Mouse (Mus musculus) liver, adult 2 months (tissue): ENCODE measurements around the gene Ndufa7. TPM values are rescaled to one million over a fixed set of nuclear protein-coding genes. Genes with fewer than 3 reads are reported as not detected.

Experiments used
- DNase-seq: peaks from one replicate; pipeline ENCODE4 v3.0.0-alpha.2; 2011; ENCODE audit warnings: low read depth, low spot score; ENCODE audit errors: extremely low read depth
- H3K27ac ChIP-seq: fragments of 200-500 bp; replicated peaks from 2 replicates; pipeline ENCODE4 v1.5.1; 2012; ENCODE audit warnings: low read depth, mild to moderate bottlenecking, control low read depth, inconsistent platforms, low read length; ENCODE audit not compliant: insufficient read depth
- H3K27me3 ChIP-seq: fragments of 200-500 bp; 2 replicates; pipeline ENCODE4 v1.6.1; 2012; ENCODE audit warnings: mild to moderate bottlenecking, moderate library complexity, low read length, inconsistent platforms; ENCODE audit not compliant: control insufficient read depth, insufficient read depth
- H3K36me3 ChIP-seq: fragments of 200-500 bp; 2 replicates; pipeline ENCODE4 v1.6.1; 2012; ENCODE audit warnings: low read length, inconsistent platforms; ENCODE audit not compliant: control insufficient read depth, insufficient read depth
- H3K4me1 ChIP-seq: fragments of 200-500 bp; 2 replicates; pipeline ENCODE4 v1.6.1; 2011; ENCODE audit warnings: low read length; ENCODE audit not compliant: control insufficient read depth, insufficient read depth
- H3K4me3 ChIP-seq: fragments of 200-500 bp; 2 replicates; pipeline ENCODE4 v1.5.1; 2011; ENCODE audit warnings: low read depth, mild to moderate bottlenecking, control low read depth, low read length, moderate library complexity; ENCODE audit not compliant: insufficient read depth
- H3K79me2 ChIP-seq: fragments of 200-500 bp; 2 replicates; pipeline ENCODE4 v1.6.1; 2012; ENCODE audit warnings: inconsistent platforms, mild to moderate bottlenecking, low read length, moderate library complexity; ENCODE audit not compliant: control insufficient read depth, insufficient read depth
- H3K9ac ChIP-seq: fragments of 200-500 bp; 2 replicates; pipeline ENCODE4 v1.6.1; 2012; ENCODE audit warnings: low read depth, mild to moderate bottlenecking, control low read depth, inconsistent platforms, low read length
- CTCF ChIP-seq: fragments of 200-500 bp; IDR thresholded peaks from 2 replicates; pipeline ENCODE4 v1.5.1; 2011; ENCODE audit warnings: low read depth, low read length, control low read depth
- POLR2A ChIP-seq: fragments of 200-500 bp; IDR thresholded peaks from 2 replicates; pipeline ENCODE4 v1.6.1; 2011; ENCODE audit warnings: low read length, control low read depth; ENCODE audit not compliant: insufficient read depth; ENCODE audit errors: extremely low read depth
- WGBS: fragments of 180-500 bp; shearing (Covaris S2); methylation state at CpG from one replicate; pipeline ENCODE4 v1.1.7; 2018; 5-methylcytosine and 5-hydroxymethylcytosine counted together
- polyA plus RNA-seq: library from polyadenylated mRNA; depleted of rRNA; stranded (reverse); fragments of >200 nt; gene quantifications from 2 replicates; pipeline ENCODE4 v1.2.3, GENCODE M21; 2012
- total RNA-seq: library from RNA; depleted of rRNA; stranded (reverse); fragments of >200 nt; gene quantifications from 2 replicates; pipeline ENCODE4 v1.2.3, GENCODE M21; 2014

Gene Ndufa7
- total and polyA plus RNA-seq, 2 experiments = 214 to 372 TPM

DNA sequence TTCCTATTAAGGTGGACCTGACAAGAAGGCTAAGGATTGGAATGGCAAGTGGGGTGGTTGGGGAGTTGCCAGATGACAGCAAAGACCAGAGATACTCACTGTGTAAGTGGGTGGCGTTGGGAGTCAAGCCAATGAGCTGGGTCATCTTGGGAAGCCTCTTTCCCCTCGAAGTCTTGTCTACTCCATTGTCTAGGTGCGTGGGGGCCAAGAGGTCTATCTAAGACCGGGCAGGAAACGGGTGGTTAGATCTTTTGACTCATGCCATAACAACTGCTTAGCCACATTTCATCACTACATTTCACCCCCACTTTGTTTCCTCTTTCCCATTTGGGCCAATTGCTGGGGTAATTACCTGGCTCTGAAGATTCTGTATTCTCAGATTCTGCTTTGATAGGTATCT is 43.9 kb upstream of the Ndufa7 start:
- H3K27me3 ChIP-seq = no peaks in the 10 kb centered on the region
- WGBS = 11% methylated on average over 5 of the region's 5 CpGs
- DNase-seq = peak; percentile 84
- H3K4me3 ChIP-seq = peak overlapping the region; percentile 93
- TF ChIP-seq POLR2A = no peak
- no peak for TF ChIP-seq CTCF
- peaks cover 43% of the 10 kb centered on the region for H3K4me1 ChIP-seq
- peaks cover 6% of the 10 kb centered on the region; the same call in 1 of the 2 replicates for H3K79me2 ChIP-seq
- peak overlapping the region; percentile 94 for H3K27ac ChIP-seq
- peaks cover 41% of the 10 kb centered on the region for H3K36me3 ChIP-seq
- H3K9ac ChIP-seq = peak overlapping the region; percentile 95

DNA sequence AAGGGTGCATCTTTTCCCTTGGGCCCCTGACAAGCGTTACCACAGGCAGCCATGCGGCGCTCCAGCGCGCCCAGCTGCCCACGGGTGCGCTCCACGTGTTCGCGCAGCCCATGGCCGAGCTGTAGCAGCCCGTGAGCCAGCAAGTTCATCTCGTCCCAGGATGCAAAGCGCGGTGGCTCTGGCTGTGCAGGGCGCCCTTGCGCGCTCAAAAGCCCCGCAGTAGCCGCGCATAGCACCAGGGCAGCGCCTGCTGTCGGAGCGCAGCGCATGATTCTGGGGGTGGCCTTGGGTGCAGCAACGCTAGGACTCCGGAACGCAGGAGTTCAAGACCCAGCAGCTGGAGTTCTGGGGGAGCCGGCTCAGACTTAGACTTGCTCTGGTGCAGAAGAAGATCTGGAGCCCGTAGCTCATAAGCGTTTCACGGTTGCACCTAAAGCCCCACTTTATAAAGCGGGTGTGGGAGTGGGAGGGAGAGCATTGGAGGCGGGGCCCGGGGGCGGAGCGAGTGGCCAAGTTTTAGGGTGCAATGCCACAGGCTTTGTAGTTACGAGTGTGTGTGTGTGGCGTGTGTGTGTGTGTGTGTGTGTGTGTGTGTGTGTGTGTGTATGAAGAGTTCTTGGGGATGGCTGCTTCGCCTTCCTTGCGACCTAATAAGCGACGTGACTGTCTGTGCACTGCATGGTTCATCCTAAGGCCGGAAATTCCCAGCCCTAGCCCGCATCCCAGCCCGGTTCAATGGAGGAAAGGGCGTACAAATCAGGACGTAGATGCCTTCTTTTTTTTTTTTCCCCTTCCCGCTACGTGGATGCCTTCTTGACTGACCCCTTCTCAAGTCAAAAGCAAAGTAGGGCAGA is 43.0 kb upstream of the Ndufa7 start, which contains the start of gene Angptl4:
Gene Angptl4 (minus strand): TSS at position 707 of the 854 bp plus-strand sequence.
- 3% methylated on average over 50 of the region's 50 CpGs for WGBS

DNA sequence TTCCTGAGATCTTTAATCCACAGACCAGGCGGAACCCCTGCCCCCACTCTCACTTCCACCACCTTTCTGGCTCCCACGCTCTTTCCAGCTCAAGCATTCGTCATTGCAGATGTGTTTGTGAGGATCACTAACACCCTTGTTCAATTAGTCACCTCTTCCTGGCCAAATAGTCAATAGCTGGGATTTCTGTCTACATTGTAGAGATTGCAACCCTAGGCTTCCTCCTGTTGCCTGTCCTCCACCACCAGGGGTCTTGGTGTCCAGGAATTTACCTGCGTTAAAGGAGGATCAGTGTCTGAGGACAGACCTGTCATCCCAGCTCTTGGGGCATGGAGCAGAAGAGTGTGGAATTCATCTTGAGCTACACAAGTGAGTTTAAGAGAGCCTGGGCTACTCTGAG is 42.3 kb upstream of the Ndufa7 start:
- DNase-seq = no peak
- peaks cover 25% of the 10 kb centered on the region for H3K36me3 ChIP-seq
- peak overlapping the region; percentile 93; the same call in 1 of the 2 replicates for H3K4me3 ChIP-seq
- H3K27ac ChIP-seq = peak overlapping the region; percentile 46
- H3K79me2 ChIP-seq = peaks cover 6% of the 10 kb centered on the region; the same call in 1 of the 2 replicates
- H3K27me3 ChIP-seq = no peaks in the 10 kb centered on the region
- peak overlapping the region; percentile 19; the same call in 1 of the 2 replicates for H3K9ac ChIP-seq
- TF ChIP-seq POLR2A (no peak), CTCF (no peak)
- H3K4me1 ChIP-seq = peaks cover 31% of the 10 kb centered on the region
- 44% methylated on average over 4 of the region's 4 CpGs for WGBS

More for the DNA sequence above, 43.0 kb upstream of the Ndufa7 start, which contains the start of gene Angptl4:
- peaks cover 6% of the 10 kb centered on the region; the same call in 1 of the 2 replicates for H3K79me2 ChIP-seq
- peak within 1 kb of the TSS; percentile 95 for H3K9ac ChIP-seq
- H3K4me1 ChIP-seq = peaks cover 37% of the 10 kb centered on the region
- TF ChIP-seq POLR2A (peak; percentile 86; the same call in 1 of the 2 replicates), CTCF (no peak)
- no peaks in the 10 kb centered on the region for H3K27me3 ChIP-seq
- H3K36me3 ChIP-seq = peaks cover 32% of the 10 kb centered on the region
- peak within 1 kb of the TSS; percentile 94 for H3K27ac ChIP-seq
- H3K4me3 ChIP-seq = peak within 1 kb of the TSS; percentile 93
- DNase-seq = peak; percentile 89

DNA sequence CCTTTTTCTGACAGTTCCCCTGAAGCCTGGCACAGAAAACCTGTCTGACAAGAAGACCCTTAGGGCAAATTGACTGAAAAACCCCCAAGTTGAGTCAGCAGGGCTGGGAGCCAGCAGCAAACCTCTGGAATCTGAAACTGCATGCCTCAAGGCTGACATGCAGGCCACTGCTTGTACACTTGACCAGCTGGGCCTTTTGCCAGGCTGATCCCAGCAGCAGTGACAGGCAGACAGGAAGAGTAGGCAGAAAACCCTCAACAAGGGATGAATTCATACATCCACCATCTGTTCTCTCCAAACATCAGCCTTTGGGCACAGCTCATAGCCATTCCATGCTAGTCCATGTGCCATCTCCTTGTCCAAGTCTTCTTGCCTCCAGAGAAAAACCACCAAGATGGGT is 41.0 kb upstream of the Ndufa7 start:
- no peak overlapping the region for H3K9ac ChIP-seq
- peaks cover 11% of the 10 kb centered on the region for H3K36me3 ChIP-seq
- no peak overlapping the region for H3K4me3 ChIP-seq
- no peaks in the 10 kb centered on the region for H3K27me3 ChIP-seq
- DNase-seq = peak; percentile 80
- no peak overlapping the region for H3K27ac ChIP-seq
- peaks cover 23% of the 10 kb centered on the region for H3K4me1 ChIP-seq
- no peak for TF ChIP-seq POLR2A
- TF ChIP-seq CTCF = no peak
- peaks cover 6% of the 10 kb centered on the region; the same call in 1 of the 2 replicates for H3K79me2 ChIP-seq

DNA sequence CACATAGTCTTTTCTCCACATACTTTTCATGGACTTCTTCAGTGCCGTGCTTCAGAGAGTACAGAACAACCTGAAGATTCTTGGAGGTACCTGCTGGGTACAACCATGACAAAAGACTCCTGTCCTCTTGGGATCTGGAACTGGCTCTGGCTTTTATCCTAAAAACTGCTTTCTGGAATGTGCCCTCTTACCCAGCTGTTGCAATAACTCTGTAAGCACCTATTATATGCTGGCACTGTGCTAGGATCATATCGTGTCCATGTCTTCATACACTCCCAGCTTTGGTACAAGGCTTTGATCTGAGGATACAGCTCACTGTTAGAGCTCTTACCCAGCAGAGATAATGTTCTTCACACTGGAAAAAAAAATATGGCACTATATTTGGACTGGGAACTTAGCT is 39.4 kb upstream of the Ndufa7 start:
- H3K27me3 ChIP-seq = no peaks in the 10 kb centered on the region
- peak; percentile 90 for DNase-seq
- no peak for TF ChIP-seq POLR2A
- TF ChIP-seq CTCF = no peak
- no peak overlapping the region for H3K9ac ChIP-seq
- peaks cover 6% of the 10 kb centered on the region; the same call in 1 of the 2 replicates for H3K79me2 ChIP-seq
- H3K4me3 ChIP-seq = no peak overlapping the region
- peaks cover 3% of the 10 kb centered on the region; the same call in 1 of the 2 replicates for H3K36me3 ChIP-seq
- peaks cover 20% of the 10 kb centered on the region for H3K4me1 ChIP-seq
- 41% methylated on average over 2 of the region's 2 CpGs for WGBS
- no peak overlapping the region for H3K27ac ChIP-seq
